Mouse (Mus musculus): Measurements from ENCODE around the gene Tmpo.
A peak's percentile ranks its signal among the peaks of the same experiment; 100 is the strongest.

The Tmpo gene

DNA sequence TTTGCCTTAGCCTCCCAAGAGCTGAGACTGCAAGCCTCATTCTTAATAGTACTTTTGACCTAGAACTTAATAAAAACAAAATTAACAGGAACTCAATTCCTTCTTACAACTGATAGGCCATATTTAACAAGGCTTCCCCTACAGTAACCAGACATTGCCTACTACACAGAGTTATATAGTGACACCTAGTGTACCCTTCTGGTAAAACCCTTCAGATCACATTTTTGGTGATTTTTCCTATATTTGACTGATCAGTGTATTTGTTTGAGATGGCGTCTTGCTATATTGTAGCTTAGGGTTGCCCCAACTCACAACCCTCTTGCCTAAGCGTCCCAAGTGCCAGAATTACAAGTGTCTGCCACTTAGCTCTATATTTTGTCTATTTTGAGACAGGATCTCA lies 39.6 kb downstream of the Tmpo start:
- no peaks in the 10 kb centered on the region for H3K27me3 ChIP-seq (ENCODE audit: insufficient read depth, low read length)
- peaks cover 17% of the 10 kb centered on the region for H3K36me3 ChIP-seq (ENCODE audit: insufficient read depth, low read length)
- H3K4me3 ChIP-seq (replicated peaks; ENCODE audit: low read length), result no peak overlapping the region
- TF ChIP-seq CTCF (conservative IDR thresholded peaks at IDR 0.05; ENCODE audit: low read length), result peak; percentile 64
- TF ChIP-seq POU5F1 (IDR thresholded peaks at IDR 0.05; ENCODE audit: borderline replicate concordance, low read length), result no peak
- no peaks in the 10 kb centered on the region for H3K9me3 ChIP-seq (ENCODE audit: low read length)
- H3K4me1 ChIP-seq (replicated peaks; ENCODE audit: low read depth, low read length), result peaks cover 48% of the 10 kb centered on the region

DNA sequence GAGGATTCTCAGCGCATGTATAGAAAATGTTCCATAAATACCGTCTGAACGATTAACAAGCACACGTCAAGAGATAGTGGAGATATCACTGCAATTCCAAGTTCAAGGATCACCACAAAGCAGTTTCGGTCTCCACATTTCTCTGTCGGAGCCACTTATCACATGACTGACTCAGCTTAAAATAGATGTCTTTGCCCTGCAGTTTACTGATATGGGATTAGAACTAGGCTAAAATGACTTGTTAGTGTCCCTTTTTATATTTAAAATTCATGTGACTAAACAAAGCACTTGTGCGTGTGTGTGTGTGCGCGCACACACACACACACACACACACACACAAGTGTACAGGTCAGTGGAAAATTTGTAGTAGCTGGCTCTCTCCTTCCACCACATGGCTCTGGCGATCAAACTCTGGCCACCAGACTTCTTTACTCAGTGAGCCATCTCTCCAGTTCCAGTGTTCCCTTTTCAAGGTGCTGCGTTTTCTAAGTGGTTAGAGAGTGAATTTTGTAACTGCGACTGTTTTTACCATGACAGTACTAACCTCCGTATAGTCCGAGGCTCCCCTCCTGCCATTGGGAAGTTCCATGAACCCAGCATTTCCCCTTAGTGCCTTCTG lies 41.9 kb downstream of the Tmpo start:
- no peaks in the 10 kb centered on the region for H3K36me3 ChIP-seq (ENCODE audit: insufficient read depth, low read length)
- TF ChIP-seq POU5F1 (IDR thresholded peaks at IDR 0.05; ENCODE audit: borderline replicate concordance, low read length), result no peak
- TF ChIP-seq NANOG (IDR thresholded peaks at IDR 0.05; ENCODE audit: borderline replicate concordance, low read length), result no peak
- H3K4me3 ChIP-seq (replicated peaks; ENCODE audit: low read length), result no peak overlapping the region

DNA sequence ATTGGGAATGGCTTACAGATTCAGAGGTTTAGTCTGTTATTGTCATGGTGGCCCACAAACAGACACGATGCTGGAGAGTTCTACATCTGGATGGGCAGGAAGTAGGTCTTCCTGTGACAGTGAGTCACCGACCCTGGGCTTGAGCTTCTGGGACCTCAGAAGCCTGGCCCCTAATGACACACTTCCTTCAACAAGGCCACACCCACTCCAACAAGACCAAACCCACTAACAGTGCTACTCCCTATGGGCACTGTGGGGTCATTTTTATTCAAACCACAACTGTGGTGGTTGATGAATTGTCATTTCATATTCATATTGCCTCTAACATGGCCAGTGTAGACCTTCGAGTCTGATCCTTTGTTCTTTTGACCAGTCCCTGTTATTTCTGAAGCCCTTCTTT lies 42.8 kb downstream of the Tmpo start:
- H3K27me3 ChIP-seq (ENCODE audit: insufficient read depth, low read length), result no peaks in the 10 kb centered on the region
- TF ChIP-seq NANOG (IDR thresholded peaks at IDR 0.05; ENCODE audit: borderline replicate concordance, low read length), result no peak
- TF ChIP-seq POU5F1 (IDR thresholded peaks at IDR 0.05; ENCODE audit: borderline replicate concordance, low read length), result no peak
- TF ChIP-seq CTCF (conservative IDR thresholded peaks at IDR 0.05; ENCODE audit: low read length), result no peak
- H3K36me3 ChIP-seq (ENCODE audit: insufficient read depth, low read length), result no peaks in the 10 kb centered on the region
- no peak overlapping the region for H3K4me3 ChIP-seq (replicated peaks; ENCODE audit: low read length)
- peaks cover 34% of the 10 kb centered on the region for H3K4me1 ChIP-seq (replicated peaks; ENCODE audit: low read depth, low read length)
- H3K9me3 ChIP-seq (ENCODE audit: low read length), result no peaks in the 10 kb centered on the region

More for the DNA sequence above, 41.9 kb downstream of the Tmpo start:
- Histone ChIP-seq H3K4me1 (replicated peaks; ENCODE audit: low read depth, low read length) (peaks cover 44% of the 10 kb centered on the region), H3K27me3 (ENCODE audit: insufficient read depth, low read length) (no peaks in the 10 kb centered on the region), H3K9me3 (ENCODE audit: low read length) (no peaks in the 10 kb centered on the region)

DNA sequence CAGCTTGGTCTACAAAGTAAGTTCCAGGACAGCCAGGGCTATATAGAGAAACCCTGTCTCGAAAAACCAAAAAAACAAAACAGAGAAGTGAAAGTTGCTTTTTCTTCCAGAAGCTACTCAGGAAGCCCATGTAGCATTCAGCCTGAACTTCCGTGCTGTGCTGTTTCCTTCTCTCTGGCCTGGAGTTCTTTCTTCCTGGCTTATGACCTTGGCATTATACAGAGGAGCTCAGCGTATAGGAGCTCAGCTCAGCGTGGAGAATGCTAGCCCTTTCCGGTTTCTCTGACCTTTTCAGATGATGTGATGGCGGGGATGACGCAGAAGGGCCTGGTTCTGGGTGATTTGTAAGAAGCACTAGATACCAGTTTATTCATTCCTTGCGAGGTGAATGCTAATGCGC lies 43.7 kb downstream of the Tmpo start:
- TF ChIP-seq CTCF (conservative IDR thresholded peaks at IDR 0.05; ENCODE audit: low read length) (no peak), NANOG (IDR thresholded peaks at IDR 0.05; ENCODE audit: borderline replicate concordance, low read length) (no peak), POU5F1 (IDR thresholded peaks at IDR 0.05; ENCODE audit: borderline replicate concordance, low read length) (no peak)

DNA sequence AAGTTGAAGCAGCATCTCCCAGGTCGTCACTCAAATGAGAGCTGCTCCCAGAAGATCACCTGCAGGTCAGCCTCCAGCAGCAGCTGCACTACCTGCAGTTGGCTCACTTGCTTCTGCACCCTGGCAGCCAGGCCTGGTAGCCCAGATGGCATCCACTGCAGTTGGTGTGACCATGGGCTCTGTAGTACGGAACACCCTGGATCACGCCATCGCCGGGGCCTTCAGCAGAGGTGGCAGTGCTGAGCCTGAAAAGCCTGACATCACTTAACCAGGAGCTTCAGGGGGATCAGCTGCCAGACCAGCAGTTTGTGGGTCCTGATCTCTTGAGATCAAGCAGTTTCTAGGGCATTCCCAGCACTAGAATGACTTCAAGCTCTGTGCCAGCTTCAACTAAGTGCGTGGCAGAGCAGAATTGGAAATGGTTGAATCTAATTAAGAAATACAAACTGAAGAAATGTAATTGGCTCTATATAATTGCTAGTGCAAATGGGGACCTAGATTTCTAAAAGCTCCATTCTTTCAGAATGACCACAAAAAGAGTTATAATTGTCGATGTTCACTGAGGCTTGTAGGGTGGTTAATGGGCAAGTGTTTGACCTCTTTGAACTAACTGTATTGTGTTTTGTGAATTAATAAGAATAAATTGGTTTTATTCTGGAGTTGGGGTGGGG lies 45.7 kb downstream of the Tmpo start:
- no peak overlapping the region for H3K4me3 ChIP-seq (replicated peaks; ENCODE audit: low read length)
- no peaks in the 10 kb centered on the region for H3K36me3 ChIP-seq (ENCODE audit: insufficient read depth, low read length)
- TF ChIP-seq CTCF (conservative IDR thresholded peaks at IDR 0.05; ENCODE audit: low read length) (no peak), NANOG (IDR thresholded peaks at IDR 0.05; ENCODE audit: borderline replicate concordance, low read length) (no peak), POU5F1 (IDR thresholded peaks at IDR 0.05; ENCODE audit: borderline replicate concordance, low read length) (no peak)
- peaks cover 37% of the 10 kb centered on the region for H3K4me1 ChIP-seq (replicated peaks; ENCODE audit: low read depth, low read length)
- H3K27me3 ChIP-seq (ENCODE audit: insufficient read depth, low read length), result no peaks in the 10 kb centered on the region
- H3K9me3 ChIP-seq (ENCODE audit: low read length), result peaks cover 7% of the 10 kb centered on the region

More for the DNA sequence above, 43.7 kb downstream of the Tmpo start:
- no peaks in the 10 kb centered on the region for H3K27me3 ChIP-seq (ENCODE audit: insufficient read depth, low read length)
- H3K36me3 ChIP-seq (ENCODE audit: insufficient read depth, low read length), result no peaks in the 10 kb centered on the region
- no peak overlapping the region for H3K4me3 ChIP-seq (replicated peaks; ENCODE audit: low read length)
- H3K9me3 ChIP-seq (ENCODE audit: low read length), result no peaks in the 10 kb centered on the region
- peaks cover 25% of the 10 kb centered on the region for H3K4me1 ChIP-seq (replicated peaks; ENCODE audit: low read depth, low read length)

DNA sequence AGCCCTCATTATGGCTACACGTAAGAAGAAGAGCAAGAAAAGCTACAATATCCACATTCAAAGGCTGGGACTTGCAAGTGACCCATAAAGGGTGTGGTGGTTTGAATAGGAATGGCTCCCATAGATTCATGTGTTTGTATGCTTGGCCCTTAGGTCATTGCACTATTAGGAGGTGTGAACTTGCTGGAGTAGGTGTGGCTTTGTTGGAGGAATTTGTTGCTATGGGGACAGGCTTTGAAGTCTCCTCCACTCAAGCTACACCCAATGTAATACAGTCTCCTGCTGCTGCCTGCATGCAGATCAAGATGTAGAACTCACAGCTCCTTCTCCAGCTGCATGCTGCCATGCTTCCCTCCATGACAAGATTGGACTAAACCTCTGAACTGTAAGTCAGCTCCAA lies 49.5 kb downstream of the Tmpo start:
- Histone ChIP-seq H3K4me1 (replicated peaks; ENCODE audit: low read depth, low read length) (peaks cover 25% of the 10 kb centered on the region), H3K9me3 (ENCODE audit: low read length) (peaks cover 7% of the 10 kb centered on the region), H3K4me3 (replicated peaks; ENCODE audit: low read length) (no peak overlapping the region), H3K27me3 (ENCODE audit: insufficient read depth, low read length) (no peaks in the 10 kb centered on the region), H3K36me3 (ENCODE audit: insufficient read depth, low read length) (no peaks in the 10 kb centered on the region)
- TF ChIP-seq CTCF (conservative IDR thresholded peaks at IDR 0.05; ENCODE audit: low read length) (no peak), NANOG (IDR thresholded peaks at IDR 0.05; ENCODE audit: borderline replicate concordance, low read length) (no peak), POU5F1 (IDR thresholded peaks at IDR 0.05; ENCODE audit: borderline replicate concordance, low read length) (no peak)

DNA sequence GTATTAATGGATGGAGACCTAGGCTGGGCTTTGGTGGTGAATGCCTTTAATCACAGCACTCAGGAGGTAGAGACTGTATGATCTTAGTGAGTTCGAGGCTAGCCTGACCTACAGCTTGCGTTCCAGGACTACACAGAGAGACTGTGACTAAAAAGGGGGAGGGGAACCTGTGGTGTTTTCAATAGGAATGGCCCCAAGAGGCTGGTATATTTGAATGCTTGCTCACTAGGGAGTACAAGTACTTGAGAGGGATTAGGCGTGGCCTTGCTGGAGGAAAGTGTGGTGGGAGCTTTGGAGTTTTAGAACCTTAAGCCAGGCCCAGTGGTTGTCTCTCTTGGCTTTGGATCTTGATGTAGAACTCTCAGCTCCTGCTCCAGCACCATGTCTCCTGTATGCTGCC lies 50.3 kb downstream of the Tmpo start:
- H3K4me3 ChIP-seq (replicated peaks; ENCODE audit: low read length), result no peak overlapping the region
- H3K4me1 ChIP-seq (replicated peaks; ENCODE audit: low read depth, low read length), result peaks cover 26% of the 10 kb centered on the region
- no peaks in the 10 kb centered on the region for H3K36me3 ChIP-seq (ENCODE audit: insufficient read depth, low read length)
- TF ChIP-seq CTCF (conservative IDR thresholded peaks at IDR 0.05; ENCODE audit: low read length) (no peak), POU5F1 (IDR thresholded peaks at IDR 0.05; ENCODE audit: borderline replicate concordance, low read length) (no peak), NANOG (IDR thresholded peaks at IDR 0.05; ENCODE audit: borderline replicate concordance, low read length) (peak; percentile 22; the same call in 1 of the 2 replicates)
- no peaks in the 10 kb centered on the region for H3K27me3 ChIP-seq (ENCODE audit: insufficient read depth, low read length)
- H3K9me3 ChIP-seq (ENCODE audit: low read length), result peaks cover 7% of the 10 kb centered on the region

DNA sequence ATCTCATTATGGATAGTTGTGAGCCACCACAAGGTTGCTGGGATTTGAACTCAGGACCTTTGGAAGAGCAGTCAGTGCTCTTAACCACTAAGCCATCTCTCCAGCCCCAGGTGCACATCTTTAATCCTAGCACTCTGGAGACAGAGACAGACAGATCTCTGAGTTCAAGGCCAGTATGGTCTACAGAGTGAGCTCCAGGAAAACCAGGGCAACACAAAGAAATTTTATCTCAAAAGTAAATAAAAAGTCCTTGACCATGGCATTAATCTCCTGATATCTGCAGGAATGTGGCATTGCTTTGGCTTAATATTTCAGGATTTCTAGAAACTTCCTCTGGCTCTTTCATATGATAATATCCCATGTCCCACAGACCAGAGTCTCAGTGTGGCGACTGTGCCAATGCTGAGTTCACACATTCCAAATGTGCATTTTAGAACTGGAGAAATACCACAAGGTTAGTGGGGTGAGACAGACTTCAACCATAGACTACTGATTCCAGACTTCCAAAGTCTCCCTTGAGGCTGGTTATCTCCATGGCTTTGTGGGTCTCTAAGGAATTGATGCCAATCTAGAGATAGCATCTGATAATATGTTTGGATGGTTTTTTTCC lies 52.5 kb downstream of the Tmpo start:
- Histone ChIP-seq H3K27me3 (ENCODE audit: insufficient read depth, low read length) (no peaks in the 10 kb centered on the region), H3K9me3 (ENCODE audit: low read length) (peaks cover 7% of the 10 kb centered on the region), H3K4me1 (replicated peaks; ENCODE audit: low read depth, low read length) (peaks cover 33% of the 10 kb centered on the region), H3K36me3 (ENCODE audit: insufficient read depth, low read length) (no peaks in the 10 kb centered on the region), H3K4me3 (replicated peaks; ENCODE audit: low read length) (no peak overlapping the region)
- TF ChIP-seq NANOG (IDR thresholded peaks at IDR 0.05; ENCODE audit: borderline replicate concordance, low read length) (no peak), POU5F1 (IDR thresholded peaks at IDR 0.05; ENCODE audit: borderline replicate concordance, low read length) (no peak), CTCF (conservative IDR thresholded peaks at IDR 0.05; ENCODE audit: low read length) (no peak)
